Mouse (Mus musculus): ENCODE measurements at regions not wholly inside any gene's neighbourhood (a gene's known extent, or its start where the extent isn't known, plus 50 kb on each side); places are given as distances from the start of the nearest gene placed in this dataset.

DNA sequence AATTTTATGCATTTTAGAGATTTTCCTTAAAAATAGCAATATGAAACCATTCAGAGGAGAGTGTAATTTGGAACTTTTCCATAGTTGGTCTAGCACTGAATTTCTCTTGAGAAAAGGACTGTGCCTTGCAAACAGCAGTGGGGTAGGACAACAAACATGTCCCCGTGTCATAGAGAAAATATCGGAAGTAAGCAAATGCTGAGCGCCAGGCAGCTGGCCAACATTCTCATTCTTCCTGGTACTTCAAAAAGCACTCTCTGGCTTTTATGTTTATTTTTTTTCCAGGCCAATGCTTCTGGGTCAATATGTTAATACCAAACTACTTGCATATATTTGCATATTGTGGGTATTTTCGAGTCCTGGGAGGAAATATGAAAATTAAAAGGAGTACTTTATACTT lies 568.5 kb downstream of the Btbd3 start:
- no peak for DNase-seq (ENCODE audit: low read depth)

DNA sequence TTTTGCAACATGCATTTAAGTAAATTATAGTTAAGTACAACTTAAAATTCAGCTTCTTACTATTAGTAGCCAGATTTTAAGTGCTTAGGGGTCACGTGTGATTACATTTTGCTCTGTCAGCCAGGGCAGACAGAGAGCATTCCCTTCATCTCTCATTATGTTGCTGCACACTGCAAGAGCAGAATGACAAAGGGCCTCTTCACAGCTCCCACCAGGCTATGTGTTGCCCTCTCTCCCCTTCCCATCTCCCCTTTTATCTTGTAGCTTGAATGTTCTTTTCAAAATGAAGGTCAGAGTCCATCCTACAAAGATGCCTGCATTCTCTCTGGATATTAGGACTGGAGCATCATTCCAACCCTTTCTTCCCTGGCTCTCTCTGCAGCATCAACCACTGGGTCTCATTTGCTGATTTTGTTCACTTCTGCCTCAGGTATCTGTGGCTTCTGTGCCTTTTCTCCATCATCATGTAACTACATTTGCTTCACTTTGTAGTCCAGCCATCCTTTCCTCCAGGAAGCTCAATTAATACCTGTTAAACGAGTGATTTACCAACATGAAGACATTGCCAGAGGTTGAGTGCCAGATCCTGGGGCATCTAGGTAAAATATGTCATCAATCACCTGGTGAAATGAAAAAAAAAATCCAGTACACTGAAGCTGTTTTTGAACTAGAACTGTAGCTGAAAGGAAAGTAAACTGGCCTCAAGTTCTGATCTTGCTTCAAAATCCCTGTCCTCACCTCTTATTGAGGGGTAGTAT lies 571.6 kb downstream of the Btbd3 start:
- DNase-seq (ENCODE audit: low read depth), result no peak

DNA sequence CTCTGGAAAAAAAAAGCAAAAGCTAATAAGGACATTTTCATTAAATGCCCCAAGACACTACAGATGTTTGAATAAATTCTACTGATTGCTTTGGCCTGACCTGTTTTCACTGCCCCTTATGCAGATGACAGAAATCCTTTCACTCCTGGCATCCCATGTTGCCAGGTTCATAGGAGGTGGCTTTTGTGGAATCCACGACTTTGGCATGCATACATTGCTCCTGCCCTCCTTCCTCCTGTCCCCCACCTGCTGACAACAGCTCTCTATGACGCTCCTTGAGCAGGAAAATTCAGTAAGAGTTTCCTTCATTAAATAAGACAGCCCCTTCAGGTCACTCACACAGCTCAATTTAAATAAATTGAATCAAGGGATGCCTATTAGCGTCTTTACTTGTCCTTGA lies 582.5 kb downstream of the Btbd3 start:
- DNase-seq (ENCODE audit: low read depth), result no peak

DNA sequence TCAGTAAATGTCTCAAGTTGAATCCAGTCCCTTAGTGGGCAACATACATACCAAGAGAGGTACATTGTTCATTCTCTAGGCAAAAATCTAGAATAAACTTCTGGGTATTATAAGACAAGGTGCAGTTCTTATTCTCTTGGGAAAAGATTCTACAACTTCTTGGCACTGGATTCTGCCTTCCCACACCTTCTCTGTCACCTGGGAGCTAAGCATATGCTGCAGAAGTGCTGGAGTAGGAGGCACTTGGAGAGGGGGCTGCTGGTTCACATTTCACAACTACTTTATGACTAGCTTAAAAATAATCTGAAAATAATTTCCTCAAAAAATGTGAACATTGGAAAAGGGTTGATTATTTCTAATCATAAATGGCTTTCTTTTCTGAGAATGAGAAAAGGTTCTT lies 602.8 kb downstream of the Btbd3 start:
- no peak for DNase-seq (ENCODE audit: low read depth)

DNA sequence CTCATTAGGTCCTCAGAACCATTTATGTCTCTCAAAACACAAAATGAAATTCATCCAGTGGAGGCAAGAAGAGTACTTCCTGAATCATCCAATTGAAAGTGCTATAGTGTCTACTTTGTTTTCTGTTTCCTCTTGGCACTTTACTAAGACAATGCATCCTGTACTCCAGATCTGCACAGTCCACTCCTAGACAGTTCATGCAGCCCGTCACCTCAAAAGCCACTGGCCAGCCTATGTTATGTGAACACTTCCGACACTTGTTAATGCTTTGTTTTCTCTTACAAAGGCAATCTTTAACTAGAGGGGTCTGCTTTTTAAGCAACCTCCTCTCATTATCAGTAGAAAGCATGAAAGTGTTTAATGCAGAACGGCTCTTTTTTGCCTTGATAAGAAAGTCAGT lies 597.1 kb upstream of the Sptlc3 start:
- no peak for DNase-seq (ENCODE audit: low read depth)

DNA sequence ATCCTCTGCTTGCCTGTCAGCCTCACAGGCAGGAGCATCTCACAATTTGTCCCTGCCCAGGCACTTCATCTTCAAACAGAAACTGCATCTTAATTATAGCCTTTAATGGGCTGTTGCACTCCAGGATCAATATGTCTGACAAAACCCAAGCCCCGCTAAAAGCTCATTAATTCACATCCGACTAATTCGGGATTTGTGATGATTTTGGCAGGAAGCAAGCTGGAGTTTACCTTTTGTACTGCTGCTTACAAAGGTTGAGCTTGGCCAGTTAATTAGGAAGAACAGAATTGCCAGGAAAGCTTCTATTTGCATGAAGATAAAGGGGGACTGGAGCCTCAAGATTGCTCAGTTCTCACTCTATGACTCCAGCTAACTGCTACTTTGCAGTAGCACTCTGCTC lies 596.6 kb upstream of the Sptlc3 start:
- DNase-seq (ENCODE audit: low read depth), result no peak

DNA sequence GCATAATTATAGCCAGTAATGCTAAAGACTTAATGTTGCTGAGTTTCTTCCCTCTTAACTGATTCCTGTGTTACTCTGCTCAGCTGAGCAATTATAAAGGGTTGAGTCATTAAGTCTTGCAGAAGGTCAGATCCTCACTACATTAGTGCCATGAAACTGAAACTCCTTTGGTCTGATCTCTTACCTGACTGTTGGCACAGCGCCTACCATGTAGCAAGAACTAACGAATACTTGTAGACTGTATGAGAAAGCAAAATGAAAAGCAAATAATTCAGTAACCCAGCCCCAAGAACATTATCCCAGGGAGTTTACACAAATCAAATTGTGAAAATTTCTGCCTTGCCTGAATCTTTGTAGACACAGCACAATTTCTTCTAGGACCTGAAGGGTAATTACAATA lies 556.5 kb upstream of the Sptlc3 start:
- DNase-seq (ENCODE audit: low read depth), result no peak

DNA sequence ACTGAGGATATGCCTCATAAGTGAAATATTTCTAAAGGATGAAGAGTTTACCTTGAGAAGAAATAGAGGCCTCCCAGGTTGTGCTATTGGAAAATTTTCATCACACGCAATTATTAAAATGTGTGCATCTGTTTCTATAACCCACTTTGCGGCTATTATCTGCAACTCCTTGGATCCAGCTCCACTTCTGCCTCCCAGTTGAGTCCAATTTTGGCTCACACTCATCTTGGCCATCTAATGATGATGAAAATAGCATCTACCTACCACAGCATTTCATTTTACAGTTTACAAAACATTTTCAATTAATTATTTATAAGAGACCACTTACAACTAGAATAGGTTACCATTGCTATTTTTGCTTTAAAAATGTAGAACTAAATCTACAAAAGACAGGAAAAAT lies 554.3 kb upstream of the Sptlc3 start:
- no peak for DNase-seq (ENCODE audit: low read depth)

DNA sequence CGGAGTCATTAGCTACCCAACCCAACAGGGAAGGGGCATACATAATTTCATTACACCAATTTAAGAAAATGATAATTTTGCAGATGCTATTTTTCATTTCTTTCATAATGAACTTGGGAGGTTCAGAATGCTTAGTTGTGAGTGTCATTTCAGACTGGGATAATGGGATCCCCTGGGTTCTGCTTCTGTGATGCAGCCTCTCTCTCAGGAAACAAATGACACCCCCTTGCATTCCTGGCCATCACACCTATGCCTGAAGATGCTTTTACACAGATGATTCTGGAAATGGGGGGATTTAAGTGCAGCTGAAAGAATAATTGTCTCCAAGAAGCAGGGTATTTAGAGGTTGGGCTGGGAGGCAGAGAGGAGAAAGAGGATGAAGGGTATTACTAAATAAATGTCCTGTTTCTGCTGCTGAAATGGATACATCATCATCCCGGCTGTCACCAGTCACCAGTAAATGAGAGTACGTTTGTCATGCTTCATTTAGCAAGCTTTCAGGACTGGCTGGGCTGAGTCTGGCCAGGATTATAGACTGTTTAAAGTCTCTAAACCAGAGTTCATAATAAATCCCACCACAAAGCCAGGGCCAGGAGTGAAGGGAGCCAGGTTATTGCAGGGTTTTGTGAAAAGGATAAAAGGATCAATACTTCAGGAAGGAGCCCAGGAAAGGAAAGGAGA lies 527.5 kb upstream of the Sptlc3 start:
- no peak for DNase-seq (ENCODE audit: low read depth)

DNA sequence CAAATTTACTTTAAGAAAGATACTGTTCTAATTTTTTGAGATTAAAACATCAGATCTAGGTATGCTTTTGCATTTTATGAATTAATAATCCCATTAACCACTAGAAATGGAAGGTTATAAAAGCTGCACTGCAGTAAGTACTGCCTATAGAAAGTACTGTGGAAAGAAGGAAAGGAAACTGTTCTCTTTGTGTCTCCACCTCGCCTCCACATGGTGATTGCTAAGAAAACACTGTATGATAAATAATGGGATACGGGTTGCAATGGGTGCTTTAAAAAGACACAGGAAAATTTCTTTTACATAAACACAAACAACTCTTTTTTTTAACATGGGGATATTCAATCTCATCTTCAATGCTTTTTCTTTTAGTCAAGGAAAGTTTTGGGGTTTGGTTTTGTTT lies 519.2 kb upstream of the Sptlc3 start:
- no peak for DNase-seq (ENCODE audit: low read depth)

DNA sequence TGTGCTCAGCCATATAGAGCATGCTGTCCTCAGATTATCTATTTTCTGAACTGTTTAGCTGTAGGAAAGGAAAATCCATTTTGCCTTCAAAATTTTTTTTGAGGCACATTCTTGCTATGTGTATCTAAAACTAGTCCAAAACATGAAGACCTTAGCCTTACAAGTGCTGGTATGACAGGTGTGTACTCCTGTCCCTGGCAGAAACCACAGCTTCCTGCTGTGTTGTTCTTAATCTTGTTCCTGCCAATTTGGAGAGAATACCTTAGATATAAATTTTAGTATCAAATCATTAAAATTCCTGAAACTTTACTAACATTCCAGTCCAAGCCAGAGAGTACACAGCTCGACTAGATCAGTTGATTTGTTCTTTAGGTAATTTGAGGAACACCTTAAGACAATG lies 503.7 kb upstream of the Sptlc3 start:
- no peak for DNase-seq (ENCODE audit: low read depth)

DNA sequence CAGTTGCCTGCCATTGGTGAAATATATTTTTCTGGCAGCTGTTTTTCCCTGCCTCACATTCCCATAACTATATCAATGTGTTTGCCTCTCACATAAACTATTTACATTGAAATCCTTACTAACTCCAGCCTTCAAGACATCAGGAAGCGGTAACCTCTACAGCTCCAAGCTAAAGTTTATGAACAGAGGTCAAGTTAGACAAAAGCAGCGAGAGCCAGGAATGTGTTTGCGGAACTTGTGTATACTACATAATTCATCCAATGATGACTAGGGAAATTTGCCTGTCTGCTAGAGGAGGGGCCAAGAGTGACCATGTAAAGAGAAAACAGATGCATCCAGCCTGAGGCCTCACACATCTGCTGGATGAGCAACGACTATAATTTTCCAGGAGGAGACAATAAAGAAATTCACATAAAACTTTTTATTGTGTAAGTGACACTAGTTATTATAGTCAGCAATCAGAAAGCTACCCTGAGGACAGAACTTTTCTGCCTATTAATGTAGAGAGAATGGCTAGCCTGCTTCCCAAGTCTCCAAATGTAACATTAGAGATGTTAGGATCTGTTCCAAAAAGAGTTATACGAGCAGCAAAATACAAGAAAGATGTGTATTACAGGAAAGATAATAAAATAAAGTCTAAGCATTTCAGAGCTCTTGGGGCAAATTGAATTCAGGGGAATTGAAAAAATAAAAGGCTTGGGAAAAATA lies 461.5 kb upstream of the Sptlc3 start:
- DNase-seq (ENCODE audit: low read depth), result no peak

DNA sequence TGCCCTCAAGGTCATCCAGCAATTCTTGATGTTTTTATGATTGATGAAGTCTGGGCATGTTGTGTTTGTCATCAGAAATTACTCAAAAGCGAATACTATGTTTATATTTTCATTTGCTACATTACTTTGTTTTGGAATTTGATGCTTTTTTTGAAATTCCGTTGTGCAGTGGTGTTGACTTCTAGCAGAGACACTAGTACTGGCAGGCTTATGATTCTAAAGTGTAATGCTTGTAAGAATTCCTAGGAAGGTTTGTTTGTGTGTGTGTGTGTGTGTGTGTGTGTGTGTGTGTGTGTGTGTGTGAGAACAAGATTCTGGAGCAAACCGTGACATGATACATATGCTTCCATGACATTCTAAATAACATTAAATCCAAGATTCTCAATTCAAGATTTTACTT lies 458.9 kb upstream of the Sptlc3 start:
- DNase-seq (ENCODE audit: low read depth), result no peak

DNA sequence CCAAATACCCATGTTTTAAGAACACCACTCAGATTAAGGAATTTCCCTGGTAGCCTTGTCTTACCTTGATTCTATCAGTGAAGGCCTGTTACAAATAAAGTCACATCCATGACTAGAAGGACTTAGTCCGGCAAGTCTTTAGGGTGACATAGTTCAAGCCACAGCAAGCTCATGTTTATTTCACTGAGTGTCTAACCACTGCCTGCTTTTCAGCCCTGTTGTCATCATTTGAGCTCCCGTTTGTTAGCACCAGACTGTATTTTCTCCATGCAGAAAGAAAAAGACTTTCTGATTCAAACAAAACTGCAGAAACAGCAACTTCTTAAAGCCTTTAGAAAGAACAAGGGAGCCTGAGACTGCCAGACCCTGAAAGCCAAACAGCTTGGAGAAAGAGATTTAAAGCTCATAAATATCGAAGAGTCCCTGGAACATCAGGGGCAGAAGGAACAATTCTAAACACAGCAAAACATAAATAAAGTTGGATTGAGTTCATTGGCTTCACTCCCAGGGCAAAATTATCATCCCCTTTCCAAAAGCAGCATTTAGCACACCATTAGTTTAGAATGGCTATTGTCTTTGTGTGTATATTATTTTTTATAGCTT lies 451.9 kb upstream of the Sptlc3 start:
- DNase-seq (ENCODE audit: low read depth), result no peak

DNA sequence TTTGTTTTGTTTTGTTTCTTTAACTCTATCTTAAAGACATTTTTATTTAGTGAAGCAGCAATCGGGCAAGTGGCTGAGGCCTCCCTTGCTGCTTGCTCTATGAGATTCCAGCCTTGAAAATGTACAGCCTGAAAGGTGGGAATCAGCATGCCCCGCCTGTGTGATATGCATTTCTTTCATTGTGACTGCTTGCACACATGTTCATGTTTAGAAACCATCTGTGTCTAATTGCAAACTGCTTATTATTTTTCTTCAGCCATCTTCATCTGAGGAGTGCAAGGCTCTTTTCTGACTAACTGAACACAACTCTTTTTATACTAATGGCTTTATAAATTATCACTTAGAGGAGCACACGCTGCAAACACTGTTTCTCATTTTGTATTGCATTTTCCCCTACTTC lies 449.0 kb upstream of the Sptlc3 start:
- DNase-seq (ENCODE audit: low read depth), result no peak

DNA sequence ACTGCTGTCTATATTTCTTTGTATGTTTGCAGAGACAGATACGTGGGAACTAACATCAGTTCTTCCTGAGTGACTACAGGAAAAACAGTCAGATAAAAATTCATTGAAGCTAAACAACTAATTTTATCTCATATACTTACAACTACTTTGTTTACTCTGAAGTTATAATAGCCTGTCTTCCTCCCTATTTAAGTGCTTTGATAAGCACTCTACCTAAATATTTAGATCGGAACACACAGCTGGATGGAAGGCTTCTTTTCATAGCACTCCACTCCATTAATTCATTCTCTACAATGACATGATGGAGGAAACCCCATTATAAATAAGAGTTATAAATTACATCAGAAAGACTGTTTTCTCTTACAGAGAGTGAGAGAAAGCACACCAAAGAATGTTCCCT lies 438.5 kb upstream of the Sptlc3 start:
- DNase-seq (ENCODE audit: low read depth), result no peak

DNA sequence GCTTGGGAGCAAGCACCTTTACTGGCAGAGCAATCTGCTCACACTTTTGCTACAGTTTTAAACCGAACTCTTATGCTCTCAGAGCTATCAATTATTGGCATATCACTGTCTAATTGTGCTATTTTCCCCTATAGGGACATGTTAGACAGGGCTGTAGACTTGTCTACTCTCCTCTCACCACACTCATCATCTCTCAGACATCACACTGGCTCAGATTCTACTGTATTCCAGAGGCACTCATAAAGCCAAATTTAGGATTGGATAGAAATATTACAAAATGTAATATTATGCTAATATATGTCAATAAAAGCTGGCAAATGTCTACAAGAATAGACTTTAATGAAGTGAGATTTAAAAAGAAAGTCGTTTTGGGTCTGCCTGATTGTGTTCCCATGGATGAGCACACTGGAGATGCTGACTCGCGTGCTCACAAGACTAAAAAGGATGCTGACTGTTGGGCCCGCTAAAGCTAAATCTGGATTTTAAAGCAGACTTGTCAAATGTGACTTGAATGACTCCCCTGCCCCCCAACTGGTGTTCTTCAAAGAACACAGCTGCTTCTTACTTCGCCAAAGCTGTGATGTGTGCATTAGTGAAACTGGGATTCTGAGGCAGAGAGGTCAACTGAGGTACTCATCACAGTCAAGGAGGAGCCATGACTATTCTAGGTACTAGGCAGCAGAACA lies 424.3 kb upstream of the Sptlc3 start:
- no peak for DNase-seq (ENCODE audit: low read depth)

DNA sequence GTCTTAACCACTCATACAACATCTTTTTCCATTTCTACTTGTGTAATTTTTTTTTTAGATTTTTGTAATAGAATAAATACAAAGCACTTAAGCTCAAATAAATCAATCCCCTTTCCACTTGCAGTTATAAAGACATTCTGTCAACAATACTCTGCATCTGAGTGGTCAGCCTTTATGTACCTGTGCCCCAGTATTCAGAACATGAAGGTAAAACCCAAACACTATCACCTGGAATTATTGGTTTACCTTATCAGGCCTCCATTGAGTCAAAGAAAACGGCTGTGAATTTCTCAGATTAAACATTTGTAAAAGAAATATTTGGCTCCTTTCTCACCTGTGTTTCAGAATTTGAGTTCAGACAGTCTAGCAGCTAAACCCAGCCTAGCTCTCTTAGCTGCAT lies 422.0 kb upstream of the Sptlc3 start:
- no peak for DNase-seq (ENCODE audit: low read depth)

DNA sequence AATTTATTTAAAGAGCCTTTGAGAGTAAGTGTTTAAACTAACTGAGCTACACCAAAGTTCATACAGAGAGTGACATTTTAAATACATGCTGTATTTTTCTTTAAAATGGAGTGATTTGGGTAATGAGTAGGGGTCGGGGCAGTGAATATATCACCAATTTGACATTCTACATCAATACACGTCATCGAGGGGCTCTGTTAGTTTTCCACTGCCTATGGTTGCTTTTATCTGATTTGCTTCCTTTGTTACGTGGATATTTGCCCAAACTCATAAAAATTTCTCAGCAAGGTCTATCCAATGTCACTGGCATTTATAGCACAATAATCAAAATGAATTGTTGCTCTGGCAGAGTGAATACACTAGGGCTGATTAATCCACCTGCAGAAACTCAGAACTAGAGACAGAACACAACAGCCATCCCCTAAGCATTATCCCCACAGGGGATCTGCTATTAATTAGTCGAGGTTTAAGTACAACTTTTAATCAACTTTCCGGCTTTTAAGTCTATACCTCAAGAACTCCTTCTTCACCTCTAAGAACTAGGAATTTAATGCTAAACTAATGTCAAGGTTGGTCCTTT lies 400.1 kb upstream of the Sptlc3 start:
- DNase-seq (ENCODE audit: low read depth), result no peak

DNA sequence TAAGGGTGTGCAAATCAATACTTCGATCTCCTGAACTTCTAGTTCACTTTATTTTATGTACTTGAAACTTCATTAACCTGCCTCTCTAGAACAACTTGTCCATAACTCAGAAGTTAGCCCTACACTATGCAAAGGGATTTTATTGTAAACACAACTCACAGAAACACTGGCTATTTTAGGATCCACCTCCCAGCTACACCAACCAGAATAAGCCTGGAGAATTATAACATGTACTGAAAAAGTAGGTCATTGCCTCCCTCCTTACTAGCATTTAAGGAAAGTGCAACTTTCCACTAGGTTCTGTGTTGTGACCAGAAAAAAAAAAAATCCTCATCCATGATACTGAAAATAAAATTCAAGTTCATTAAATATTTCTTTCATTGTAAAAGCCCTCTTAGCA lies 382.0 kb upstream of the Sptlc3 start:
- no peak for DNase-seq (ENCODE audit: low read depth)

DNA sequence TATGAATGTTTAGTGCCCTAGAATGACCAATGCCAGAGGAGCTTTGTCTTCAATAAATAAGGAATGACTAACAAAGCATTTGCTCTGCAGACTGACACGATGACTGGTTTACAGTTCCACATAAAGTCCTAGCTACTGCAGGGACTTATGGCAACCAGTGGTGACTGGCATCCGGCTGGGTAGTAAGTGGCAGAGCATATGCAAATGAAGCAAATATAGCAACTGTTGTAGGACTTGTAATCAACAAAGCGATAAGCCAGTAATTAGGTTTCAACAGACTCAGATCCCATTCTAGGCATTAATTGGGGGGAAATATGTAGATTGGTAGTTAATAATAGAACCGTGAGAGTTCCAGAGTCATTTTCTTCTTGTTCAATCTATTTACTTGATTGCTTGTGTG lies 379.2 kb upstream of the Sptlc3 start:
- no peak for DNase-seq (ENCODE audit: low read depth)

DNA sequence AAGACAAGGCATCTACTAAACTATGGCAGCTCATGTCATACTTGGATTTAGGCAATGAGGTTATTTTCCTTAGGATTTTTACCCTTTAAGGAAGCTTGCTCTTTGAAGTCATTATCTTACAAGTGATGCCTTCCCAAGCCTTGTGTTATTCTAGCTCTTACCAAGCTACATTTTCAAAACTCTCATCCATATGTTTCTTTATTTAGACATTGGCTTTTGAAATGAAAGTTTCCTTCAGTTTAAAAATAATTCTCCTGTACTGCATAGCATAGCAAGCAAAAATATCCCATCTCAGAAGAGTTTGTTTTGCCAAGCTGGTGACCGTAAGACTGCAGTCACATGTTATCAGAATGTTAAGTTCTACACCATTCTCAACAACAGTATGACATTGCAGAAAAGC lies 372.8 kb upstream of the Sptlc3 start:
- no peak for DNase-seq (ENCODE audit: low read depth)

Data from 416B (cell line).